Mouse (Mus musculus) ES-Bruce4 (cell line): ENCODE data around the gene Gm8104.
"Not testable (repeated sequence)": the region's sequence is repeated elsewhere in the genome, so short reads cannot be mapped to it uniquely, and the experiment has no call there.

Experiments
- CTCF ChIP-seq: IDR thresholded peaks from one replicate; pipeline ENCODE4 v1.8.1; 2011; ENCODE audit warnings: low read depth, low read length
- POLR2A ChIP-seq: IDR thresholded peaks from one replicate; pipeline ENCODE4 v1.8.1; 2011; ENCODE audit warnings: low read length; ENCODE audit not compliant: insufficient read depth

DNA sequence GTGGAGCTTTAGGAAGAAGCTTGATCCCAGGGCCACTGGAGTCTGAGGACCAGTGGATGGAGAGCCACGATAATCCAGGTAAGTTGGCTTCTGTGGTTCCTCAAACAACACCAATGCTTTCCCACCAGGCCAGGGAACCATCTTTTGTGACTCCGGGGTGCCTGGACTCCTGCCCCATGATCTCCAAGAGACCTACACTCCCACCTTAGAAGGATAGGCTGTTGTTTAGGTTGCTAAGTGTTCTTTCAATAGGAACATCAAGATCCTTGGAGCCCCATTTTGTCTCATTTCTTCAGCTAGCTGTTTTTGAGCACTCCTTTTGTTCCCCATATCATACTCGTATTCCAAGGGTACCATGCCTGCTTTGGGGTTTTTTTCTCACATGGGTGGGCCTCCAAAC, 42.3 kb upstream of the Gm8104 start:
- TF ChIP-seq CTCF, POLR2A: not testable (repeated sequence)
